Mouse (Mus musculus): ENCODE results near the gene Gngt2. TPM values are rescaled to one million over a fixed set of nuclear protein-coding genes. Genes with fewer than 3 reads are reported as not detected.

Gene Gngt2
- 3.2 TPM for polyA plus RNA-seq (2014; fragmentation: Illumina TruSeq; extraction: RNeasy Lipid Tissue Mini Kit (QIAGEN cat#74804); ENCODE audit: low read depth, low replicate concordance)

DNA sequence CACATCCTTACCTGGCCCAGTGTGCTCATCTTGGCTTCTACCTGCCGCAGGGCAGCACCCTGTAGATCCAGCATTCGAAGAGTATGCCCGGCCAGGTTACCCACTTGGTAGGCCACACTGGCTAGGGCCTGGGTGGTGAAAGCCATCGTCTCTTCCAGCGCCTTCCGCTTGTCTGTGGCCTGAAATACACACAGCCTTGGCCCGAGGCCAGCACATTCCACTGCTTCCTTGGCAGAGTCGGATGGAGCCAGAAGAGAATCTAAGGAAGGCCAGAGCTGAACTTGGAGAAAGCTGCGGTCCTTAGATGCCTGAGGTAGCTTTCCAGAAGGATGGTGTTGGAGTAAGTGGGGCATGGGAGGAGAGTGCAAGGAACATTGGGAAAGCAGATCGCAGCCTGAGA lies at the start of gene Gngt2:
TSS of gene Gngt2 (plus strand) at position 158 of the 400 bp plus-strand sequence.

DNA sequence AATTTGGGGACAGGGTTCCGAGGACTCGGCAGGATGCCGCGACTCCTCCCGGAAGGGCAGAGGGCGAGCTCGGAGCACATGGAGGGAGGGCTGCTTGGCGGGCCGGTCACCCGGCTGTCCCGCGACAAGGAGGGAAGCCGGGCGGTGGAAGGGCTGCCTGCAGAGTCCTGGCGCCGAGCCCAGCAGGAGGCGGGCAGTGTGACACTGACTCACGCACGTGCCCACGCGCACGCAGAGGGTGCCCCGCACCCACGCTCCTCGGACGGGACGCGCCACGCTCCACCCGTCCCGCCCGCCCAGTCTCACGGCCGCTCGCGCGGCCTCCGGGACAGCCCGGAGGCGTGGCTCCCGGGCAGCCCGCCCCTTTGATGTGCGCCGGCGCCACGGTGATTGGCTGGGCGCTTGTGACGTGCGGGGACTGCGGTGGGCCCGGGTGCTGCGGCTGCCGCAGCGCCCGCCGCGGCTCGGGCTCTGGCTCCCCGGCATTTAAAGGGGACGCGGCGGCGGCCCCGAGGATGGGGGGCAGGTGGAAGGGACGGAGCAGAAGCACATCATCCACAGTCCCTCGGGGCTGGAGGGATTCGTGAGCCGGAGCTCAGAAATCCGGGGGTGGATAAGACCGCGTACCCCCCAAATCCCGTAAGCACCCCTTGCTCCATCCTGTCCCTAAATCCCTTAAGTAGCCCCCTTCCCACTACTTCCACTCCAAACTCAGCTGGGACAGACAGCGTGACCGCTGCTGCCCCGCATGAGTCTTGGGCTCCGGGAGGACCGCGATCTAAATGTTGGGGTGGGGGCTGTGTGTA lies 12.7 kb upstream of the Gngt2 start, which contains the start of gene Phospho1:
TSS of gene Phospho1 (plus strand) at position 429 of the 806 bp plus-strand sequence.

GRCm38 (mm10) chr11:95842074-95842681 lies 5.2 kb downstream of the Gngt2 start, which contains the start of gene Abi3:
Gene Abi3 (minus strand): TSS chr11:95842476.

Other genes starting within 250 kb of the Gngt2 start
- gene Ngfr, start 249.5 kb upstream of the Gngt2 start, polyA plus RNA-seq (2014; fragmentation: Illumina TruSeq; extraction: RNeasy Lipid Tissue Mini Kit (QIAGEN cat#74804); ENCODE audit: low read depth, low replicate concordance): 0.47 TPM
- gene Phb, start 170.3 kb upstream of the Gngt2 start, polyA plus RNA-seq (2014; fragmentation: Illumina TruSeq; extraction: RNeasy Lipid Tissue Mini Kit (QIAGEN cat#74804); ENCODE audit: low read depth, low replicate concordance): 5.2 TPM
- gene Zfp652, start 124.5 kb upstream of the Gngt2 start, polyA plus RNA-seq (2014; fragmentation: Illumina TruSeq; extraction: RNeasy Lipid Tissue Mini Kit (QIAGEN cat#74804); ENCODE audit: low read depth, low replicate concordance): 27.3 TPM
- 0.22 TPM for gene B130006D01Rik, start 113.6 kb upstream of the Gngt2 start, polyA plus RNA-seq (2014; fragmentation: Illumina TruSeq; extraction: RNeasy Lipid Tissue Mini Kit (QIAGEN cat#74804); ENCODE audit: low read depth, low replicate concordance)
- gene Phospho1, start 12.7 kb upstream of the Gngt2 start, polyA plus RNA-seq (2014; fragmentation: Illumina TruSeq; extraction: RNeasy Lipid Tissue Mini Kit (QIAGEN cat#74804); ENCODE audit: low read depth, low replicate concordance): 0.28 TPM
- gene Abi3, start 5.3 kb downstream of the Gngt2 start, polyA plus RNA-seq (2014; fragmentation: Illumina TruSeq; extraction: RNeasy Lipid Tissue Mini Kit (QIAGEN cat#74804); ENCODE audit: low read depth, low replicate concordance): 0.47 TPM
- 194 TPM for gene B4galnt2, start 77.7 kb downstream of the Gngt2 start, polyA plus RNA-seq (2014; fragmentation: Illumina TruSeq; extraction: RNeasy Lipid Tissue Mini Kit (QIAGEN cat#74804); ENCODE audit: low read depth, low replicate concordance)
- 0.16 TPM for gene Igf2bp1, start 168.7 kb downstream of the Gngt2 start, polyA plus RNA-seq (2014; fragmentation: Illumina TruSeq; extraction: RNeasy Lipid Tissue Mini Kit (QIAGEN cat#74804); ENCODE audit: low read depth, low replicate concordance)
- gene Gip, start 187.3 kb downstream of the Gngt2 start, polyA plus RNA-seq (2014; fragmentation: Illumina TruSeq; extraction: RNeasy Lipid Tissue Mini Kit (QIAGEN cat#74804); ENCODE audit: low read depth, low replicate concordance): not detected
- gene Snf8, start 197.7 kb downstream of the Gngt2 start, polyA plus RNA-seq (2014; fragmentation: Illumina TruSeq; extraction: RNeasy Lipid Tissue Mini Kit (QIAGEN cat#74804); ENCODE audit: low read depth, low replicate concordance): 24.5 TPM
- 26.5 TPM for gene Ube2z, start 228.2 kb downstream of the Gngt2 start, polyA plus RNA-seq (2014; fragmentation: Illumina TruSeq; extraction: RNeasy Lipid Tissue Mini Kit (QIAGEN cat#74804); ENCODE audit: low read depth, low replicate concordance)
- 4.0 TPM for gene Atp5g1, start 238.5 kb downstream of the Gngt2 start, polyA plus RNA-seq (2014; fragmentation: Illumina TruSeq; extraction: RNeasy Lipid Tissue Mini Kit (QIAGEN cat#74804); ENCODE audit: low read depth, low replicate concordance)

All from sigmoid colon, adult 10 weeks (tissue).